Mouse (Mus musculus) limb, embryonic 15.5 days (tissue): Measurements from ENCODE around the gene Htr2a. TPM values are rescaled to one million over a fixed set of nuclear protein-coding genes. Genes with fewer than 3 reads are reported as not detected.

Experiments
- ATAC-seq: fragments of 200-750 bp; cut with Nextera tagmentation; 2 replicates; pipeline ENCODE4 v1.8.0; 2017; ENCODE audit warnings: low read depth, moderate TSS enrichment; ENCODE audit not compliant: insufficient number of reproducible peaks, low FRiP score, low TSS enrichment
- H3K27ac ChIP-seq: fragments of 300-500 bp; sonication (generic); 2 replicates; pipeline ENCODE4 v1.5.1; 2015; ENCODE audit warnings: moderate library complexity, mild to moderate bottlenecking, inconsistent platforms
- H3K27me3 ChIP-seq: fragments of 300-500 bp; sonication (generic); 2 replicates; pipeline ENCODE4 v1.6.1; 2015; ENCODE audit warnings: inconsistent platforms
- H3K36me3 ChIP-seq: fragments of 300-500 bp; sonication (generic); 2 replicates; pipeline ENCODE4 v1.6.1; 2015; ENCODE audit warnings: inconsistent platforms
- H3K4me1 ChIP-seq: fragments of 300-500 bp; sonication (generic); 2 replicates; pipeline ENCODE4 v1.6.1; 2015; ENCODE audit warnings: inconsistent platforms
- H3K4me2 ChIP-seq: fragments of 300-500 bp; sonication (generic); 2 replicates; pipeline ENCODE4 v1.6.1; 2015; ENCODE audit warnings: mild to moderate bottlenecking, inconsistent platforms
- H3K4me3 ChIP-seq: fragments of 300-500 bp; sonication (generic); 2 replicates; pipeline ENCODE4 v1.5.1; 2015; ENCODE audit warnings: mild to moderate bottlenecking, inconsistent platforms
- H3K9ac ChIP-seq: fragments of 300-500 bp; sonication (generic); 2 replicates; pipeline ENCODE4 v1.6.1; 2015; ENCODE audit warnings: inconsistent platforms
- H3K9me3 ChIP-seq: fragments of 300-500 bp; sonication (generic); 2 replicates; pipeline ENCODE4 v1.6.1; 2016; ENCODE audit warnings: inconsistent platforms
- WGBS: fragments of 180-500 bp; shearing (Covaris S2); methylation state at CpG from one replicate; pipeline ENCODE4 v1.1.7; 2015; 5-methylcytosine and 5-hydroxymethylcytosine counted together
- polyA plus RNA-seq: library from polyadenylated mRNA; unstranded; fragments of >200 nt; fragmentation: Nextera tagmentation; extraction: Ambion mirVana; gene quantifications from 2 replicates; pipeline ENCODE4 v1.2.1, GENCODE M21; 2015

The Htr2a gene
- polyA plus RNA-seq, 1 experiment from 2014 or later, result 0.99 TPM

DNA sequence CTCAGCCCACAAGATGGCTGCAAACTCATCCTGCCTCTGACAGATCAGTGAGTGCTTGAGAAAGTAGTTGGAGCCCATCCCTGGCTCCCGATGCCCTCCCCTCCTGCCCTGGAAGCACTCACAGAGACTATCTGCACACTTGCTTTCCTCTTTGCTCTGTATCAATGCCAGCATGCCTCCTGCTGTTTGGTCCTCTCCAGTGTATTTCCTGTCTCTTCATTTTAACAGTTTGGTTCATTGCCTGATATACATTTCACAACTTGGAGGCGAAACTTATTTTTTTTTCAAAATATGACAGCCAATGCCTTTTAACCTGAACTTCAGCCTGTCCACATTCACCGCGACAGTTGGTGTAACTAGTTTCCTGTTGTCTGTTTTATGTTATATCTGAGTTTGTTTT is 11.0 kb downstream of the Htr2a start:
- no peaks in the 10 kb centered on the region for H3K36me3 ChIP-seq
- no peaks in the 10 kb centered on the region for H3K4me1 ChIP-seq
- no peak overlapping the region for H3K4me2 ChIP-seq
- no peak for ATAC-seq
- 69% methylated on average over 4 of the region's 4 CpGs for WGBS
- no peaks in the 10 kb centered on the region for H3K27me3 ChIP-seq
- no peak overlapping the region for H3K27ac ChIP-seq
- H3K4me3 ChIP-seq, result no peak overlapping the region
- H3K9ac ChIP-seq, result no peak overlapping the region
- H3K9me3 ChIP-seq, result no peaks in the 10 kb centered on the region

DNA sequence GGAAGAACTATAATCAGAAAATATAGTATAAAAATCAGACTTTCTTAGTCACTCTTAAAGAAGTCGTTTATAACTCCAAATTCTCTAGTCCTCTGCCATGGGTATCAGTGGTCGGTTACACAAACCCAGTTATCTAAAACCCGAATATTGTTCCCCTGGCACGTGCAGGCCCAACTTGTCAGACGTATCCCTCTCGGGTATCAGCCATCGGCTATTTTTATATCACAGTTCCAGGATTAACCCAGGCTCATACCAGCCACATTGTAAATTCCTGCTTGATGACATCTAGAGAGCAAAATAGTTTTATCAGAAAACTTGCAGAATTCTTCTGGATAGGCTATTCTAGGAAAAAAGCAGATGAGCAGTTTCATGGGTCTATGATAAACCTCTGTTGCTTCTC is 16.6 kb downstream of the Htr2a start:
- no peak overlapping the region for H3K9ac ChIP-seq
- 52% methylated on average over 7 of the region's 7 CpGs for WGBS
- no peak overlapping the region for H3K4me2 ChIP-seq
- H3K27ac ChIP-seq, result no peak overlapping the region
- ATAC-seq, result no peak
- no peaks in the 10 kb centered on the region for H3K36me3 ChIP-seq
- no peak overlapping the region for H3K4me3 ChIP-seq
- no peaks in the 10 kb centered on the region for H3K9me3 ChIP-seq
- H3K4me1 ChIP-seq, result no peaks in the 10 kb centered on the region
- no peaks in the 10 kb centered on the region for H3K27me3 ChIP-seq

DNA sequence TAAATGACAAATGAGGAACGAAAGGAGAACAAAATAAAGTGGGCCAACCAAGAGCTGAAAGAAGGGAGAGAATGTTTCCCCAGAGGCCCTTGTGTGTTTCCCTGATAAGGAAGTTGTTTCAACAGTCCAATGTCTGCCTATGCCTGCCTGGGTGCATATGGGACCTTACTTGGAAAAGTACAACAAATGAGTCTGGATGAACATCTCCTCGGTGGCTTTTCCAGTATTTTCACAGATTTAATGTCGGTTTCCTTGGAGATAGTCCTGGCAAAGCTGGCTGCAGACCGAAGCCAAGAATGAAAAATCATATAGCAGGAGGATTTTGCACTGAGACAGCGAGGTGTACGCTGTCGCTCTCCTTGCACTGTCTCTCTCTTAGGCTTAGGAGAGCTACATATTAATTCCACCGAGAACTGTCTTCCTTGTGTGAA is 18.8 kb downstream of the Htr2a start:
- 70% methylated on average over 8 of the region's 8 CpGs for WGBS

DNA sequence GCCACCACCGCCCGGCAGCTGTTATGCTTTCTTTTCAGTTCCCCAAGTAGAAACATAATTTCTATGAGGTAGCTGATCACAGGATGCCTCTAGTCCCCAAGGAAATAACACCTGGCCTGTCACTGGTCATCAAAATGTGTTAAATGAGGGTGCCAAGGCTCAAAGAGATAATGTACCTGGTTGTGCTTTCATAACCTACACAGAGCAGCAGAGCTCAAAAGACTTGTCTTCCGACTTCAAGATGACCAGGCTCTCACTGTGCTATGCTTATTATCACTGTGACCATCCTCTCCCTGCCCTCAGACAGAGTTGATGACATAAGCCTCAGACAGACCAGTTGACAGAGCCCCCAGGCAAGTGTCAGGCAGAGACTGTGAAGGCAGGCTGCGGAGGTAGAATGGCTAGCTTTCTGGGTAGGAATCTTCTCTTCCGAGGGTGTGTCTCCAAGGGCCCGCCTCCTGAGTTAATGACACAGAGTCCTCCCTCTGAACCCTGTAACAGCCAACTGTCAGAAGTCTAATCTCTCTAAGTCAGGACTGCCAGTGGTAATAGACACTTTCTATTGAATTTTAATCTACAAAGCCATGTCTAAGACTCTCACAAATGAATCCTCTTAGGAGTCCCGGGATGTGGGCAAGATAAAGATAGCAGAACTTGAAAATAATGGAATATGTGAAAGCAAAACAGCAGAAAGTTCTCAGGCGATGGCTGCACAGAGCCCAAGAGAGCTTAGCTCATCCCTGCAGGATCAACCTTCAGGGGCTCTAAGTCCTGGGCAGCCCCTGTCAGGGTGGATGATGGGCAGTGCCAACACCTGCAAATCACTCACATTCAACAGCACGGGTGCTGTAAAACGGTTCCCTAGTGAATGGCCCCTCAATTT is 31.7 kb downstream of the Htr2a start:
- Histone ChIP-seq H3K4me2 (no peak overlapping the region), H3K36me3 (no peaks in the 10 kb centered on the region), H3K27ac (no peak overlapping the region), H3K27me3 (no peaks in the 10 kb centered on the region), H3K4me3 (no peak overlapping the region), H3K4me1 (no peaks in the 10 kb centered on the region), H3K9ac (no peak overlapping the region), H3K9me3 (no peaks in the 10 kb centered on the region)
- ATAC-seq, result no peak
- WGBS, result 69% methylated on average over 10 of the region's 10 CpGs

More for the DNA sequence above, 18.8 kb downstream of the Htr2a start:
- Histone ChIP-seq H3K4me2 (no peak overlapping the region), H3K27ac (no peak overlapping the region), H3K27me3 (no peaks in the 10 kb centered on the region), H3K9me3 (no peaks in the 10 kb centered on the region), H3K36me3 (no peaks in the 10 kb centered on the region), H3K4me1 (no peaks in the 10 kb centered on the region), H3K9ac (no peak overlapping the region), H3K4me3 (no peak overlapping the region)
- ATAC-seq, result no peak

DNA sequence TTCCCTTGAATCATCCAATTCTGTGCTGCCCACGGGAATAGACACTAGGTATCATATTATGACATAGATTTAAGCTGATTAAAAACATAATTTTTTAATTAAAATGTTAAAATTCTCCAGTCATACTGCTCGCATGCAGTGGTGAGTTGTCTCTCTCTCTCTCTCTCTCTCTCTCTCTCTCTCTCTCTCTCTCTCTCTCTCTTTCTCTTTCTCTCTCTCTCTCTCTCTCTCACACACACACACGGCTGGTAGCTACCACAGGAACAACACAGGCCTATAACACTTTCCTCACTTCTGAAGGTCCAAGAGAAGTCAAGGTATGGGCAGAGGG is 32.3 kb downstream of the Htr2a start:
- no peak overlapping the region for H3K27ac ChIP-seq
- H3K4me3 ChIP-seq, result no peak overlapping the region
- no peaks in the 10 kb centered on the region for H3K4me1 ChIP-seq
- H3K36me3 ChIP-seq, result no peaks in the 10 kb centered on the region
- no peak for ATAC-seq
- no peaks in the 10 kb centered on the region for H3K9me3 ChIP-seq
- no peaks in the 10 kb centered on the region for H3K27me3 ChIP-seq
- 49% methylated on average over 3 of the region's 3 CpGs for WGBS
- no peak overlapping the region for H3K4me2 ChIP-seq
- no peak overlapping the region for H3K9ac ChIP-seq

DNA sequence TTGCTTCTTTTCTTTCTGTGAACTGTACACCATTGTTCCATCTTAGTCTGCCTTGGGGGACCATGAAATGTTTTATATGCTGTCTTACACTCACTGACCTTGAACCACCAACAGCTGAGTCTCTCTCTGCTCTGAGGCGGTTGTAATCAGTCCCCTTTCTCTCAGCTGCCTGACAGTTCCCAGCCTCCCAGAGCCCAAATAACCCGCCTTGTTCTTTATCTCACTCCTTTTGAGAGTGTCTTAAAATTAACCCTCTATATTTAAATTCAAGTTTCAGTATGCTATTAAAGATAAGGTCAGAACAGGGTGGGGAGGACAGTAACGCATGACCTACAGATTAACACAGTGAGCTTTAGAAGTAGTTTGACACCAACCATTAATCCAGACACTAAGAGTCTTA is 32.9 kb downstream of the Htr2a start:
- H3K36me3 ChIP-seq, result no peaks in the 10 kb centered on the region
- no peak overlapping the region for H3K9ac ChIP-seq
- H3K4me3 ChIP-seq, result no peak overlapping the region
- H3K9me3 ChIP-seq, result no peaks in the 10 kb centered on the region
- no peak for ATAC-seq
- no peaks in the 10 kb centered on the region for H3K4me1 ChIP-seq
- H3K27ac ChIP-seq, result no peak overlapping the region
- WGBS, result 74% methylated on average over 3 of the region's 3 CpGs
- no peaks in the 10 kb centered on the region for H3K27me3 ChIP-seq
- H3K4me2 ChIP-seq, result no peak overlapping the region

DNA sequence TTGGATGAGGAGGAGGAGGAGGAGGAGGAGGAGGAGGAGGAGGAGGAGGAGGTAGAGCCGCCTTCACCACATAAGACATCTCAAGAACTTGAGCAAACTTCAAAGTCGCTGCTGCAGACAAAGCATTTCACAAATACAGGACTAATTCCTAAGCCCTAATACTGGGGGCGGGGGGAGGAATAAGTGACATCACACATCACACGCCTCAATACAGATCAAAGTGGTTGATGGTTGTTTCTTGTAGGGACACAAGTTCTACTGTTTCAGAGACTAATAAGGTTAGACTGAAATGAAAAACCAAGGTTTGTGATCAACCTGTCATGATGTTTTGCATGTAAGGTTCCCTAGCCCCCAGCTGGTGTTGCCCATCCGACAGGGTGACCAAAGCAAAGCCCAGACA is 39.2 kb downstream of the Htr2a start:
- ATAC-seq, result no peak
- no peaks in the 10 kb centered on the region for H3K9me3 ChIP-seq
- no peaks in the 10 kb centered on the region for H3K4me1 ChIP-seq
- H3K27ac ChIP-seq, result no peak overlapping the region
- H3K27me3 ChIP-seq, result no peaks in the 10 kb centered on the region
- H3K4me2 ChIP-seq, result no peak overlapping the region
- WGBS, result 85% methylated on average over 5 of the region's 5 CpGs
- H3K4me3 ChIP-seq, result no peak overlapping the region
- no peaks in the 10 kb centered on the region for H3K36me3 ChIP-seq
- no peak overlapping the region for H3K9ac ChIP-seq

DNA sequence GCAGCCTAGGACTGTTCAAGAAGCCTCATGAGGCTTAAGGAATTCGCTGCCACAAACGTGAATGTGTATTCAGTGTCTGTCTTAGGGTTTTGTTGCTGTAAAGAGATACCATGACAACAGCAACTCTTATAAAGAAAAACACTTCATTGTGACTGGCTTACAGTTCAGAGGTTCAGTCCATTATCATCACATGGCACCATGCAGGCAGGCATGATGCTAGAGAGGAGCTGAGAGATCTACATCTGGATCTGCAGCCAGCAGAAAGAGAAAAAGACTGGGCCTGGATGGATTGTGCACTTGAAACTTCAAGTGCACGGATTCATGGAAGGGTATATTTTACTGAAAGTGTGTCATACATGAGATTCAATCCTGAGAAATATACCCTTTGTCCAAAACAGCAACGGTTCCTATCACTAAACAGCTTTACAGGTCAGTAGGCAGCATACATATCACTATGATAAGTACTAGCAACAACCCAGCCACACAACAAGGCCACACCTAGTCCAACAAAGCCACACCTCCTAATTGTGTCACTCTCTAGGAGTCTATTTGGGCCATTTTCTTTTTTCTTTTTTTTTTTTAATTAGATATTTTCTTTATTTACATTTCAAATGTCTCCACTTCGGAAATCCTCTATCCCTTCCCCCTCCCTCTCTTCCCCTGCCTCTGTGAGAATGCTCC is 43.8 kb downstream of the Htr2a start:
- Histone ChIP-seq H3K4me3 (no peak overlapping the region), H3K9me3 (no peaks in the 10 kb centered on the region), H3K27ac (no peak overlapping the region), H3K9ac (no peak overlapping the region), H3K4me1 (no peaks in the 10 kb centered on the region), H3K27me3 (no peaks in the 10 kb centered on the region), H3K36me3 (no peaks in the 10 kb centered on the region), H3K4me2 (no peak overlapping the region)
- 84% methylated on average over 5 of the region's 5 CpGs for WGBS
- ATAC-seq, result no peak

DNA sequence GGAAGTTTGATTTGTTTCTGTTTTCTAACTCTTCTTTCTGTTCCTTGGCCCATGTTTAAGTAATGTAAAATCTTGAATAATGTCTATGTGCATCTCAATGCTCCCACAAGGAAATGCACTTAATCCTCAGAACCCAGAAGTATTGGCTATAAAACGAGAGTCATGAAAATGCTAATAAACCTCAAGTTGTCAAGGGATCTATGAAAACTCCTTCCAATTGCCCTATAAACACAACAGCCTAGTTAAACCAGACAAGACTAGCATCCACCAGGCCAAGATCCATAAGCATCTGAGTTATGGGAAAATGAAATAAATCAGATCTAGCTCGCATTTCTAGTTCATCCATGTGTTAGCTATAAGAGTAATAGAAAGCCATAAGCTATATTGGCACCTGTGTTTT is 51.3 kb downstream of the Htr2a start:
- Histone ChIP-seq H3K4me3 (no peak overlapping the region), H3K9ac (no peak overlapping the region), H3K36me3 (no peaks in the 10 kb centered on the region), H3K9me3 (no peaks in the 10 kb centered on the region), H3K27ac (no peak overlapping the region), H3K4me2 (no peak overlapping the region), H3K4me1 (no peaks in the 10 kb centered on the region), H3K27me3 (no peaks in the 10 kb centered on the region)
- ATAC-seq, result peak; percentile 63; the same call in 1 of the 2 replicates
- 41% methylated on average over 2 of the region's 2 CpGs for WGBS

DNA sequence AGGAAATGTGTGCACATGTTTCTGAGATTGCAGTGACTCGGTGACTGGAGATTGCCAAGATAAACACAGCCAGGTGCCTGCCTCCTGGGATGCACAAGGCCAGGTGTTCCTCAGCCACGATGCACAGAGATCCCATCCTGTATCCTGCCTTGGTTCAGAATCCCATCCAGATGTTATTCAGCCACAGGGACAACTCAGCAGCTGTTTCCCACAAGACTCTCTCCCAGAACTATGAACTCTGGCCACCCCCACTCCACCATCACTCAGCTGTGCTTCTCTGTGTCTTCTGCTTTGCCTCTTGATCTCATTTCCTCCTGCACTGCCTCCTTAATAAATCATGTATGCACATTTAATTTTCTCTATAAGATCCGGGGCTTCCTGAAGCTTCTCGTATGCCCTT is 56.1 kb downstream of the Htr2a start:
- Histone ChIP-seq H3K27ac (no peak overlapping the region), H3K36me3 (no peaks in the 10 kb centered on the region), H3K4me1 (0 out of 2 replicates have a peak, but pooled peaks cover 2% of the 10 kb centered on the region), H3K4me2 (no peak overlapping the region), H3K27me3 (no peaks in the 10 kb centered on the region), H3K4me3 (no peak overlapping the region), H3K9ac (no peak overlapping the region), H3K9me3 (no peaks in the 10 kb centered on the region)
- whole genome bisulfite sequencing, result 31% methylated on average over 4 of the region's 4 CpGs
- ATAC-seq, result no peak

DNA sequence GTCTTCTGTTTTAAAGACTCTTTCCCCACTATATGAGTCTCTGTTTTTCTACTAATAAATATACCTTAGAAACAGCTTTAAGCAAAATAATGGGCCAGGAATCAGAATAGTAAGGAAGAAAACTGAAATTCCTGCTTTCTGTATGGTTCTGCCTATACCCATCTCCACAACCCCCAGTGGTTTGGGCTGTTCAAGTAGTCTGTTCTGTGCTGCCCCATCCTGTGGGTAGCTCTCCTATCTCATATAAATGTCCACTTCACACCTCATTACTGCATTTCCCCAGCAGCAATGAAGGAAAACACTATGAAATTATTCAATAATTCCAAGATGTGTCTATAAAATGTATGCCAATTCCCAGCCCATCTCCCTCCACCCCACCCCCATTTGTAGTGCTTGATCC is 56.8 kb downstream of the Htr2a start:
- H3K36me3 ChIP-seq, result no peaks in the 10 kb centered on the region
- no peak overlapping the region for H3K4me2 ChIP-seq
- 0 out of 2 replicates have a peak, but pooled peaks cover 2% of the 10 kb centered on the region for H3K4me1 ChIP-seq
- H3K9me3 ChIP-seq, result no peaks in the 10 kb centered on the region
- no peak for ATAC-seq
- no peaks in the 10 kb centered on the region for H3K27me3 ChIP-seq
- no peak overlapping the region for H3K4me3 ChIP-seq
- no peak overlapping the region for H3K27ac ChIP-seq
- H3K9ac ChIP-seq, result no peak overlapping the region

DNA sequence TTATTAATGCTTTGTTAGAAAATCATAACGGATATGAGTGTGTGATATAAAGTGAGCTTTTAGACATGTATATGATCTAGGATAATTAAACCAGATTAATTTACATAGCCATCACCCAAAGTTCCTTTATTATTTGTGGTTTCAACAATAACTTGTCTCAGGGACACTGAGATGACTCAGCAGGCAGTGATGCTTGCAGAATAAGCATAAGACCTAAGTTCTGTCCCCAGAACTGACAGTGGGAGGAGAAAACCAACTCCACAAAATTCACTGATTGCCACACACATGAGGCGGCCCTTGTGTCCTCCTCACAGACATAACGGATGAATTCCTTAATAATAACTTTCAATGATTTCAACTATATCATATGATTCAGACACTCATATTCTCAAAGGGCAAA is 58.6 kb downstream of the Htr2a start:
- Histone ChIP-seq H3K4me1 (0 out of 2 replicates have a peak, but pooled peaks cover 2% of the 10 kb centered on the region), H3K27me3 (no peaks in the 10 kb centered on the region), H3K9ac (no peak overlapping the region), H3K36me3 (no peaks in the 10 kb centered on the region), H3K9me3 (no peaks in the 10 kb centered on the region), H3K4me3 (no peak overlapping the region), H3K4me2 (no peak overlapping the region), H3K27ac (no peak overlapping the region)
- WGBS, result 83% methylated on average over 3 of the region's 3 CpGs
- ATAC-seq, result no peak
